Mouse (Mus musculus): ENCODE data around the gene Aip. TPM values are rescaled to one million over a fixed set of nuclear protein-coding genes. Genes with fewer than 3 reads are reported as not detected.

Gene Aip
- polyA plus RNA-seq, 1 experiment from 2014 or later: 84.3 TPM

DNA sequence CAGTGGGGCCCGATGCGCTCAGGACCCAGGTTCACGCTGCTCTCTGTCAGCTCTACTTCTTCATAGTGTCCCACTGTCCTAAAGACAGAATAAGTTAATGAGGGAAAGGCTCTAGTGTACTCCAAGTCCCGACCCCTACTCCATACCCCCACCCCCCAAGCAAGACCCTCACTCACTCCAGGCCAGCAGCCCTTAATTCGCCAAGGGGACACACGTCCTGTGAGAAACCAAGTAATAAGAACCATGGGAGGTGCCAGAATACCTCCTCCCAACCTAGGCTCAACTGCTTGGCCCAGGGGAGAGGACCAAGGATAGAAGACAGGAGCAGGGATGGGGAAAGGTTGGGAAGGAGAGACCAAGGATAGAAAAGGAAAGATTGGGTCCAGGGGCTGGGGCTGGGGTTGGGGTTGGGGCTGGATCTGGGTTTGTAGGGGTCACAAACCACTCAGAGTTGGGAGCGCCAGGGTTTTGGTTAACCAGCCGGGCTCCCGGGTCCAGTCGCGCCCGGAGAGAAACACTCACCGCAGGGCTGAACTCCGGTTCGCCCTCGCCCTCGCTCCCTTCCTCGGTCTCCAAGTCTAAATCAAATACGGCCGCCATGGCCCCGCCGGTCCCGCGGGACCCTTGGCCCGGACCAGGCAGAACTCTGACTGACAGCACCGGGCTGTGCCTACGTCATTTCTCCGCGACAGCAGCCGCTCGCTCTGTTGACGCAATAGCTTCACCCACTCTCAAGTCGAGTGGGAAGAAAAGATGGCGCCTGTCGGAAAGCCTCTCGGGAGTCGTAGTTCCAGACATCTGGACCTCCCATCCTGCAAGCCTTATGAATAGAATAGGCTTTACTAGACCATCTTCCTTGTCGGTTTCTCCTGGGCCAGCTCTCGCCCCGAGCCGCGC lies 37.2 kb upstream of the Aip start, which contains the start of gene Rps6kb2:
Gene Rps6kb2 (minus strand): TSS at position 709 of the 897 bp plus-strand sequence.
- Histone ChIP-seq H3K9me3 (no peaks in the 10 kb centered on the region), H3K4me3 (peak within 1 kb of the TSS; percentile 82), H3K4me2 (peak within 1 kb of the TSS; percentile 97), H3K27me3 (replicated peaks) (no peaks in the 10 kb centered on the region), H3K4me1 (peaks cover 27% of the 10 kb centered on the region), H3K36me3 (peaks cover 37% of the 10 kb centered on the region), H3K27ac (replicated peaks) (peak within 1 kb of the TSS; percentile 71), H3K9ac (peak within 1 kb of the TSS; percentile 94)
- ATAC-seq (ENCODE audit: extremely low read depth, insufficient number of reproducible peaks, low FRiP score, low TSS enrichment): peak; percentile 73
- WGBS: 6% methylated on average over 42 of the region's 42 CpGs

DNA sequence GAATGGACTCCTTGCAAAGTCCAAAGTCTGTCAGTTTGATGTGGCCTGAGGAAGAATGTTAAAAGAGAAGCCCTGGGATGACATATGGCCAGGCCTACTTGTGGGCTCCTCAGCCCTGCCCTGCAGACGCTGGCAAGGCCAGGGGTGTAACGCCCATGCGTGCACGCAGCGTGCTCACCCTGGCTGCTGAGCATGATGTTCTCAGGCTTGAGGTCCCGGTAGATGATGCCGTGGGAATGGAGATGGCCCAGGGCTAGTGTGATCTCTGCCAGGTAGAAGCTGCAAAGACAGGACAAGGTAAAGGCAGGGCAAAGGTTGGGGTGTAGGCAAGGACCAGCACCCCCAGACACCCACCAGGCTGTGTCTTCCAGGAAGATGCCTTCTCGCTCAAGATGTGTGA lies 33.4 kb upstream of the Aip start:
- H3K27me3 ChIP-seq (replicated peaks): no peaks in the 10 kb centered on the region
- H3K4me1 ChIP-seq: peaks cover 16% of the 10 kb centered on the region
- no peak overlapping the region for H3K4me2 ChIP-seq
- H3K9me3 ChIP-seq: no peaks in the 10 kb centered on the region
- no peak overlapping the region for H3K27ac ChIP-seq (replicated peaks)
- WGBS: 93% methylated on average over 8 of the region's 8 CpGs
- H3K9ac ChIP-seq: no peak overlapping the region
- no peak overlapping the region for H3K4me3 ChIP-seq
- ATAC-seq (ENCODE audit: extremely low read depth, insufficient number of reproducible peaks, low FRiP score, low TSS enrichment): no peak
- peaks cover 62% of the 10 kb centered on the region for H3K36me3 ChIP-seq

DNA sequence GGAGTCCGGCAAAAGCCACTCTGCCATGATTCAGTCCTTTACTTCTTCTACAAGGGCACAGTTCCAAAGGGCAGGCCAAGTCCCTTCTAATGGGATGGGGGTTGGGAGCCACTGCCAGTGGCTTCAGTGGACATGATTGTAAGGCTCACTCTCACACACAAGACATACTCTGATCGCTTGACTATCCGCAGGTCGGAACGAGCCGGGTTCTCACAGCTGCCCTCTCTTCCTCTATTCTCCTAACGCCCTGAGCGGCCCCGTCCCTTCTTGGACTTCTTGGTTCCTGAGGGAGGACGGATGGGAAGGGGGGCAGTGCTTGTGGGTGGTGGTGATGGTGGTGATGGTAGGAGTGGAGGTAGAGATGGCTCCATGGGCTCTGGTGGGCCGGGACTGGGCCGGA lies 31.1 kb upstream of the Aip start:
- H3K9ac ChIP-seq: peak overlapping the region; percentile 19; the same call in 1 of the 2 replicates
- H3K36me3 ChIP-seq: peaks cover 83% of the 10 kb centered on the region
- ATAC-seq (ENCODE audit: extremely low read depth, insufficient number of reproducible peaks, low FRiP score, low TSS enrichment): no peak
- H3K4me2 ChIP-seq: no peak overlapping the region
- peaks cover 15% of the 10 kb centered on the region for H3K4me1 ChIP-seq
- no peak overlapping the region for H3K27ac ChIP-seq (replicated peaks)
- no peak overlapping the region for H3K4me3 ChIP-seq
- WGBS: 90% methylated on average over 12 of the region's 12 CpGs
- H3K9me3 ChIP-seq: no peaks in the 10 kb centered on the region
- no peaks in the 10 kb centered on the region for H3K27me3 ChIP-seq (replicated peaks)

DNA sequence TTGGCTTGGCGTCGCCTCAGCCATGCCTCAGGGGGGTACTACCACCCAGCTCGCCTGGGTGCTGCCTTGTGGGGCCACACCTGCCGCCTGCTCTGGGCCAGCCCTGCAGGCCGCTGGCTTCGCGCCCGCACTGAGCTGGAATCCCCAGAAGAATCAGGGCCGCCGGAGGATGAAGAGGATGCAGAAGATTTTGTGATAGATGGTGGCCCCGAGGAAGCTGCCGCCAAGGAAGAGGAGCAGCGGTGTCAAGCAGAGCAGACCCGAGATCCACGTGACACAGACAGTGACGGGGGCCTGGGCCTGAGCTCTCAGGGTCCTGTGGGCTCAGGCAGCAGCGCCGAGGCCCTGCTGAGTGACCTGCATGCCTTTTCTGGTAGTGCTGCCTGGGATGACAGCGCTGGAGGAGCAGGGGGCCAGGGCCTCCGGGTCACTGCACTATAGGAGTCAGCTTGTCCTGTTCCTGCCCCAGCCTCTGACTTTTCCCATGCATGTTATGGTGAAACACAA lies 30.5 kb upstream of the Aip start:
- peaks cover 82% of the 10 kb centered on the region for H3K36me3 ChIP-seq

DNA sequence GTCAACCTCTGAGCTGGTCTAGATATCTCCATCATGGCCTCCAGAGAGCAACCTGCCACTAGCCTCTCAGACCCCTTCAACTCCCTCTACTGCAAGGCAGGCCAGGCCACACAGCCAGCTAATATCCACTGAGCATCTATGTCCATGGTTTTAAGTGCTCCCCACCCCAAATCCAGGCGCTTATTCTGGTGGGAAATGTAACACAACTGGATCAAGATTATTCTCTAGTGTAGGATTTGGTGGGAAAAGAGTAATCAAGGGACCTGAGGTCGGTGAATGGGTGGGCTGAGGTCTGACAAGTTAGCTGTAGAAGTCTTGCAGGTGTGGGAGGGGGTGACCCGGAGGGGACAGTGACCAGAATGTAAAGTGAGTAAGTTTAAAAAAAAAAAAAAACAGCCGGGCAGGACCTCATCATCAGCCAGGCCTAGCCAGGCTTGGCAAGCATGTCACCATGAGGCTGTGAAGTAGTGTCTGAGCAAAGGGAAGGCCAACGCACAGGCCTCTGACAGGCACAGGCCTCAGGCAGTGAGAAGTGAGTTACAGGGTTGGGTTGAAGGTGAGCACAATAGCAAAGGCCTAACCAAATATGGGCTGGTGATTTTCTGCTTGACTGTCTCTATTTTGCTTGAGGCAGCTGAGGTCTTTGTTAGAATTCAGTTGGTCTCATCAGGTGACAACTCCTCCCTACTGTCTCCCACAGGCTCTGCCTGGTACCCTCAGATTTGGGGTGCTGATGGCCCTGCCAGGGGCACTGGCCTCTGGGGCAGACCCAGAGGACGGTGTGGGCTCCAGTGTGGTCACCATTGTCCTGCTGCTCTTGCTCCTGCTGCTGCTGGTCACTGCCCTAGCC lies 29.8 kb upstream of the Aip start:
- no peak overlapping the region for H3K27ac ChIP-seq (replicated peaks)
- ATAC-seq (ENCODE audit: extremely low read depth, insufficient number of reproducible peaks, low FRiP score, low TSS enrichment): no peak
- H3K27me3 ChIP-seq (replicated peaks): no peaks in the 10 kb centered on the region
- H3K9ac ChIP-seq: peak overlapping the region; percentile 28; the same call in 1 of the 2 replicates
- H3K4me3 ChIP-seq: no peak overlapping the region
- 80% methylated on average over 6 of the region's 6 CpGs for WGBS
- H3K4me2 ChIP-seq: no peak overlapping the region
- H3K4me1 ChIP-seq: peaks cover 21% of the 10 kb centered on the region
- H3K9me3 ChIP-seq: no peaks in the 10 kb centered on the region
- peaks cover 83% of the 10 kb centered on the region for H3K36me3 ChIP-seq

More for the DNA sequence above, 30.5 kb upstream of the Aip start:
- H3K27ac ChIP-seq (replicated peaks): no peak overlapping the region
- ATAC-seq (ENCODE audit: extremely low read depth, insufficient number of reproducible peaks, low FRiP score, low TSS enrichment): no peak
- H3K4me3 ChIP-seq: no peak overlapping the region
- H3K4me2 ChIP-seq: no peak overlapping the region
- no peaks in the 10 kb centered on the region for H3K9me3 ChIP-seq
- peak overlapping the region; percentile 28; the same call in 1 of the 2 replicates for H3K9ac ChIP-seq
- H3K27me3 ChIP-seq (replicated peaks): no peaks in the 10 kb centered on the region
- H3K4me1 ChIP-seq: peaks cover 19% of the 10 kb centered on the region
- WGBS: 69% methylated on average over 20 of the region's 20 CpGs

DNA sequence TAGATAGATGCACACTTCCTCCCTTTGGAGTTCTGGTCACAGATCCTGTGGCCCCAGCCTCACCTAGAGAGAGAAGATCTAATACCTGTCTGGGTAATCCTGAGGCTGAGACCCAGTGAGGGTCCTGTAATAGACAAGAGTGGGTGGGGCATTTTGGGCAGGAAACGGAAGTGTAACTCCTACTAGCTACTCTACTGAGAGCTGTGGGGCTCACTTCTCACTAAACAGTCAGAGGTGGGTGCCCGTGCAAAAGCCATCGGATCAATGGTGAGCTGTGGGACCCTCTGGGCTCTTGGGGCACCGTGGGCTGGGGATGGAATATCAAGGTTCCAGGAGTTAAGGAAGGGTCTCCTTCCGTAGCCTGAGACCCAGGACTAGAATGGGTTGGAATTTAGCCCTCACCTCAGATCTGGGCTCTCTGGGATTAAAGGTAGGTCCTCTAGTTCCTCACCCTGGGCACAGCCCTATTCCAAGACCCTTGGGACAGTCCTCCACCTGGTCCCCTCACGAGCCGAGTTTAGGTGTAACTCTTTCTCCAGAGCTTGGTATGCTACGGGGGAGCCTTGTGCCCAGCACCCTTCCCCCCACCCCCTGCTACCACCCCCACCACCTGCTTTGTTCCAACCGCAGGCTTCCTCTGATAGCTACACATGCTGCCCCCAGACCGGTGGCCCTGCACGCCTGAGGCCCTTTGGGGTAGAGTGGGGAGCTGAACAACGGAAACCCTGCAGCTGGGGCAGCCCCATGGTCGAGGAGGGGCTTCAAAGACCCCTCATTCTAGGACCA lies 29.0 kb upstream of the Aip start:
- no peak for ATAC-seq (ENCODE audit: extremely low read depth, insufficient number of reproducible peaks, low FRiP score, low TSS enrichment)
- peaks cover 27% of the 10 kb centered on the region for H3K4me1 ChIP-seq
- peaks cover 84% of the 10 kb centered on the region for H3K36me3 ChIP-seq
- WGBS: 70% methylated on average over 13 of the region's 13 CpGs
- H3K27me3 ChIP-seq (replicated peaks): no peaks in the 10 kb centered on the region
- H3K27ac ChIP-seq (replicated peaks): no peak overlapping the region
- H3K9ac ChIP-seq: no peak overlapping the region
- H3K4me3 ChIP-seq: no peak overlapping the region
- no peaks in the 10 kb centered on the region for H3K9me3 ChIP-seq
- H3K4me2 ChIP-seq: no peak overlapping the region

DNA sequence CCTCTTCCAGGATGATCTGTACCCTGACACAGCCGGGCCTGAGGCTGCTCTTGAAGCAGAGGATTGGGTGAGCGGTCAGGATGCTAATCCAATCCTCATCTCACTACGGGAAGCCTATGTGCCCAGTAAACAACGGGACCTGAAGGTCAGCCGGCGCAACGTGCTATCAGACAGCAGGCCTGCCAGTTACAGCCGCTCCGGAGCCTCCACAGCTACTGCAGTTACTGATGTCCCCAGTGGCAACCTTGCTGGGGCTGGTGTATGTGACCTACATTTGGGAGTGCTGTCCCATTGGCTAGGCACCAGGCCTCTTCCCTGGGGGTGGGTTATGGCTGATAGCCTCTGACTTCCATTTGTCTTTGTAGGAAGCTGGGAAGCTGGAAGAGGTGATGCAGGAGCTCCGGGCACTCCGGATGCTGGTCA lies 27.6 kb upstream of the Aip start, which contains the start of gene Ptprcap:
Gene Ptprcap (plus strand): TSS at position 373 of the 423 bp plus-strand sequence.
- ATAC-seq (ENCODE audit: extremely low read depth, insufficient number of reproducible peaks, low FRiP score, low TSS enrichment): no peak
- Histone ChIP-seq H3K9ac (0 out of 2 replicates have a peak within 1 kb of the TSS, but pooled peaks have one; percentile 16), H3K9me3 (no peaks in the 10 kb centered on the region), H3K27ac (replicated peaks) (no peak within 1 kb of the TSS; the same call in 1 of the 2 replicates), H3K4me1 (peaks cover 35% of the 10 kb centered on the region), H3K27me3 (replicated peaks) (no peaks in the 10 kb centered on the region), H3K36me3 (peaks cover 71% of the 10 kb centered on the region), H3K4me2 (no peak within 1 kb of the TSS), H3K4me3 (no peak within 1 kb of the TSS)
- 63% methylated on average over 11 of the region's 11 CpGs for WGBS

DNA sequence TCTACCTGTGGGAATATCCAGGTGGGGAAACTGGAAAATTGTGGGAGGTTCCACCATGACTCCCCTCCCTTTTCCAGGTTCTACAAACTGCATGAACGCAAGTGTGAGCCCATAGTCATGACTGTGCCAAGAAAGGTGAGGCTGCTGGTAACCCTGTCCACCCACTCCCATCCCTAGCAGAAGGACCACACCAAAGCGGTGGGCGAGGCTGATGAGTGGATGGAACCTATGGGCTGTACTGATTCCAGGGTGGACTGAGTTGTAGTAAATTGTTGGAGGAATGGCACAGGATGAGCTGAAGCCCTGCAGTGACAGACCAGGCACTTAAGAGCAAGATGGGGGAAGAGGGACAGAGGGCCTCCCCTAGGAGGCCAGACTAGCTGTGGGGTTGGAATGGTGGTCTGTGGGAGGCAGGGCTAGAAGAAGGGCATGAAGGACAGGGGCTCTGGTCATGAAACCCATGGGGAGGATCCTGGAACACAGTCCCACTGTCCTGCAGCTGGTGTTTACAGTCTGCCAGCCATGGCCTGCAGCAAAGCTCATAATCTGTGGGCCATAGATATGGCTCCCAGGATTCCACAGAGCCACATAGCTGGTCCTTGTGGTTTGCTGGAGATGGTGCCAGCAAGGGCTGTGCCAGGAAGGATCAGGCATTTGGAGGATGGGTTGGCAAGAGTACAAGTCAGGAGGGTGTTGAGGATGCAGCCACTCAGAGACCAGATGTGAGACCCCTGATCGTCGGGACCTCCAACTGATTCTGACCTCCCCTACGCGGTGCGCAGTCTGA lies 27.0 kb upstream of the Aip start:
- no peak for ATAC-seq (ENCODE audit: extremely low read depth, insufficient number of reproducible peaks, low FRiP score, low TSS enrichment)
- Histone ChIP-seq H3K9ac (0 out of 2 replicates have a peak overlapping the region, but pooled peaks have one; percentile 16), H3K27me3 (replicated peaks) (no peaks in the 10 kb centered on the region), H3K9me3 (no peaks in the 10 kb centered on the region), H3K36me3 (peaks cover 65% of the 10 kb centered on the region), H3K4me2 (no peak overlapping the region), H3K4me1 (peaks cover 41% of the 10 kb centered on the region), H3K4me3 (no peak overlapping the region), H3K27ac (replicated peaks) (no peak overlapping the region; the same call in 1 of the 2 replicates)
- 84% methylated on average over 8 of the region's 8 CpGs for WGBS

DNA sequence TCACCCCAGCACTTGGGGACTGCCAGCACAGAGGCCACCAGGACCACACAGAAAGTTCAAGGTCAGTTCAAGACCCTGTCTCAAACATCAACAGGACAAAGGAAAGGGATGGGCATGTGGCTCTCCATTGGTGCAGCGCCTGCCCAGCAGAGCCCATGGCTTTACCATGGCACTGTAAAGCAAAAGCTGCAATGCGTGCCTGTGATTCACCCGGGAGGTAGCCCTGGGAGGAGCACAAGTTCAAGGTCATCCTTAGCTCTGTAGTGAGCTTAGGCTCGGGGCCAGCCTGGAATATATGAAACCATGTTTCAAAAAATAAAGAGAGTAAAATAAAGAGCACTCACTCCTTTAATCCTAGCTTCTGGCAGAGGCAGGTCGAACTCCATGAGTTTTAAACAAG lies 26.2 kb upstream of the Aip start:
- Histone ChIP-seq H3K36me3 (peaks cover 57% of the 10 kb centered on the region), H3K4me3 (no peak overlapping the region), H3K9ac (no peak overlapping the region), H3K4me1 (peaks cover 42% of the 10 kb centered on the region), H3K27ac (replicated peaks) (no peak overlapping the region), H3K4me2 (no peak overlapping the region), H3K27me3 (replicated peaks) (no peaks in the 10 kb centered on the region), H3K9me3 (no peaks in the 10 kb centered on the region)
- WGBS: 81% methylated on average over 5 of the region's 5 CpGs
- ATAC-seq (ENCODE audit: extremely low read depth, insufficient number of reproducible peaks, low FRiP score, low TSS enrichment): no peak

DNA sequence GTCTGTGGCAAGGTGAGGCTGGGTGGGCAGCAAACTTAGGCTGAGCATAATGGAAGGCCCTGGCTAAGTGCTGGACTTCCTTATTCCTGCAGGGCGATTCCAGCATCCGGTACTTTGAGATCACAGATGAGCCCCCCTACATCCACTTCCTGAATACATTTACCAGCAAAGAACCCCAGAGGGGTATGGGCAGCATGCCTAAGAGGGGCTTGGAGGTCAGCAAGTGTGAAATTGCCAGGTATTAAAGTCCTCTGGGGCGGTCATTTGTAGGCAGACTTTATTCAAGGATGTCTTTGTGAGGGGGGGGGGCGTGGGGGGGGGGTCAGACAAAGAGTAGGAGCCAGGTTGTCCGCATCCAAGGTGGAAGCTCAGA lies 25.8 kb upstream of the Aip start:
- ATAC-seq (ENCODE audit: extremely low read depth, insufficient number of reproducible peaks, low FRiP score, low TSS enrichment): no peak
- no peak overlapping the region for H3K4me2 ChIP-seq
- H3K27ac ChIP-seq (replicated peaks): no peak overlapping the region
- 78% methylated on average over 5 of the region's 5 CpGs for WGBS
- peaks cover 53% of the 10 kb centered on the region for H3K36me3 ChIP-seq
- H3K4me3 ChIP-seq: no peak overlapping the region
- no peaks in the 10 kb centered on the region for H3K9me3 ChIP-seq
- H3K9ac ChIP-seq: 0 out of 2 replicates have a peak overlapping the region, but pooled peaks have one; percentile 59
- H3K4me1 ChIP-seq: peaks cover 42% of the 10 kb centered on the region
- no peaks in the 10 kb centered on the region for H3K27me3 ChIP-seq (replicated peaks)

Measured in heart, embryonic 13.5 days (tissue).